Mouse (Mus musculus): Measurements from ENCODE around the gene Olfr628. TPM values are rescaled to one million over a fixed set of nuclear protein-coding genes. Genes with fewer than 3 reads are reported as not detected.
"Not testable (repeated sequence)": the region's sequence is repeated elsewhere in the genome, so short reads cannot be mapped to it uniquely, and the experiment has no call there.

Olfr628 gene
- total and polyA plus RNA-seq, 3 experiments, result not detected

DNA sequence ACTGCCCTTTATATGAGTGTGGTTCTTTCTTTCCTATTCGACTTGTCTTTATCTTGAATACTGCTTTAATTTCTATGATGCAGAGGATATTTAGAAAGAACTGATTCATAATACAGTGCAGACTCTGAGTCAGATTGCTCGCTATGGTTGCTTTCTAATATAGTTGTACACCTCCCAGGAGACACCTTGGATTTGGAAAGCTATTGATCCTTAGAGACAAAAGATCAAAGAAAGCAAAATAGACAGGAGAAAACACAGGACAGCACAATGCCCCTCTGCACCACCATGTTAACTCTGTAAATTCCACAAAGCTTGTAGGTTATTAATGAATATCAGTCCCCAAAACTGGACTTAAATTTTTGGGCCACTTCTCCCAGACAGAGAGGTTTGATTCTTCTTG lies 14.7 kb downstream of the Olfr628 start, which contains the start of gene Olfr629:
Olfr629 (minus strand) TSS at position 101 of the 400 bp plus-strand sequence.
- Histone ChIP-seq H3K9me3 (replicated peaks; ENCODE audit: low read length) (no peaks in the 10 kb centered on the region), H3K79me2 (replicated peaks; ENCODE audit: control insufficient read depth, extremely low read depth, insufficient read depth, poor library complexity, severe bottlenecking) (no peaks in the 10 kb centered on the region), H3K36me3 (replicated peaks in 1 of 2; ENCODE audit: control insufficient read depth in 1 of 2, insufficient read depth in 1 of 2, low read length in 1 of 2) (no peaks in the 10 kb centered on the region), H3K27ac (ENCODE audit: insufficient read depth, low read depth) (no peak within 1 kb of the TSS), H3K4me3 (replicated peaks in 1 of 3; ENCODE audit: low read depth in 2 of 3, low read length in 2 of 3, poor library complexity in 1 of 3) (no peak within 1 kb of the TSS), H3K27me3 (replicated peaks) (no peaks in the 10 kb centered on the region), H3K4me2 (ENCODE audit: insufficient read depth, low read depth, poor library complexity, severe bottlenecking) (no peak within 1 kb of the TSS), H3K4me1 (ENCODE audit: control insufficient read depth in 1 of 2, insufficient read depth in 2 of 2) (no peaks in the 10 kb centered on the region), H3K9ac (ENCODE audit: insufficient read depth, low read depth) (no peak within 1 kb of the TSS)
- DNase-seq (ENCODE audit: extremely low read depth), result no peak
- in situ Hi-C loops (cut with MboI; ENCODE audit: low pct_ligation_motif_present, low pct_unique_long_range_greater_than_20kb, low sequenced_read_pairs), result no loop called here
- dilution Hi-C loops (cut with MboI; ENCODE audit: extremely low pct_ligation_motif_present, extremely low pct_unique_long_range_greater_than_20kb, low sequenced_read_pairs), result no loop called here
- TF ChIP-seq POLR2AphosphoS2 (IDR thresholded peaks at IDR 0.05; ENCODE audit: low read depth, low read length) (no peak), TBP (conservative IDR thresholded peaks at IDR 0.05; ENCODE audit: low read depth, low read length) (no peak), MYC (IDR thresholded peaks at IDR 0.05; ENCODE audit: low read depth, low read length) (no peak)

DNA sequence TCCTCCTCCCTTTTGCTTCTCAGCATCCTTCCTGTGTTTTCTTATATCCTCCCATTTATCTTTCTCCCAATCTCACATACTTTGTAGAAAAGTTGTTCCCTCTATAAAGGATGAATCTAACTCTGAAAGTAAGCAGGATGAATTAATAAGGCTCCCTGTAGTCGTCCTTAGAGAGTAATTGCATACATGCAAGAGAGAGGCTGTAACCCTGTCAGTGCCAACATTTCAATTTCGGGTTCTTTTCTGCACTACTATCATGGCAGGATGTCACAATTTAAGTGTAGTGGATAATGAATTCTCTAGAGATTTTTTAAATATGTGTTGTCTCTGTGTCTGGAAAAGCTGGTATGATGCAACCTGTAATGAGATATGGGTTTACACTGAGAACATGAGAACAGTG lies 27.1 kb downstream of the Olfr628 start, which contains the start of gene Olfr630:
Olfr630 (minus strand) TSS at position 101 of the 400 bp plus-strand sequence.
- Histone ChIP-seq H3K9ac (ENCODE audit: insufficient read depth, low read depth) (no peak within 1 kb of the TSS), H3K36me3 (replicated peaks in 1 of 2; ENCODE audit: control insufficient read depth in 1 of 2, insufficient read depth in 1 of 2, low read length in 1 of 2) (no peaks in the 10 kb centered on the region), H3K9me3 (replicated peaks; ENCODE audit: low read length) (no peaks in the 10 kb centered on the region), H3K27me3 (replicated peaks) (no peaks in the 10 kb centered on the region), H3K4me2 (ENCODE audit: insufficient read depth, low read depth, poor library complexity, severe bottlenecking) (no peak within 1 kb of the TSS), H3K4me1 (ENCODE audit: control insufficient read depth in 1 of 2, insufficient read depth in 2 of 2) (no peaks in the 10 kb centered on the region), H3K4me3 (replicated peaks in 1 of 3; ENCODE audit: low read depth in 2 of 3, low read length in 2 of 3, poor library complexity in 1 of 3) (no peak within 1 kb of the TSS), H3K79me2 (replicated peaks; ENCODE audit: control insufficient read depth, extremely low read depth, insufficient read depth, poor library complexity, severe bottlenecking) (no peaks in the 10 kb centered on the region), H3K27ac (ENCODE audit: insufficient read depth, low read depth) (no peak within 1 kb of the TSS)
- no peak for TF ChIP-seq ETS1 (conservative IDR thresholded peaks at IDR 0.05; ENCODE audit: low read depth, low read length)
- dilution Hi-C loops (cut with MboI; ENCODE audit: extremely low pct_ligation_motif_present, extremely low pct_unique_long_range_greater_than_20kb, low sequenced_read_pairs), result no loop called here
- DNase-seq (ENCODE audit: extremely low read depth), result no peak
- in situ Hi-C loops (cut with MboI; ENCODE audit: low pct_ligation_motif_present, low pct_unique_long_range_greater_than_20kb, low sequenced_read_pairs), result no loop called here

DNA sequence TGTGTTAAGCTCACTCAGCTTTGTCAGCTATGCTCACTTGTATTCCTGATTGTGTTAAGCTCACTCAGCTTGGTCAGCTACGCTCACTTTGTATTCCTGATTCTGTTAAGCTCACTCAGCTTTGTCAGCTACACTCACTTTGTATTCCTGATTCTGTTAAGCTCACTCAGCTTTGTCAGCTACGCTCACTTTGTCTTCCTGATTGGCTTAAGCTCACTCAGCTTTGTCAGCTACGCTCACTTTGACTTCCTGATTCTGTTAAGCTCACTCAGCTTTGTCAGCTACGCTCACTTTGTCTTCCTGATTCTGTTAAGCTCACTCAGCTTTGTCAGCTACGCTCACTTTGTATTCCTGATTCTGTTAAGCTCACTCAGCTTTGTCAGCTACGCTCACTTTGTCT lies 32.0 kb downstream of the Olfr628 start:
- H3K9me3 ChIP-seq (replicated peaks; ENCODE audit: low read length); H3K4me2 ChIP-seq (ENCODE audit: insufficient read depth, low read depth, poor library complexity, severe bottlenecking); H3K36me3 ChIP-seq (replicated peaks in 1 of 2; ENCODE audit: control insufficient read depth in 1 of 2, insufficient read depth in 1 of 2, low read length in 1 of 2); H3K4me3 ChIP-seq (replicated peaks in 1 of 3; ENCODE audit: low read depth in 2 of 3, low read length in 2 of 3, poor library complexity in 1 of 3); in situ Hi-C loops (cut with MboI; ENCODE audit: low pct_ligation_motif_present, low pct_unique_long_range_greater_than_20kb, low sequenced_read_pairs); DNase-seq (ENCODE audit: extremely low read depth); H3K27me3 ChIP-seq (replicated peaks); dilution Hi-C loops (cut with MboI; ENCODE audit: extremely low pct_ligation_motif_present, extremely low pct_unique_long_range_greater_than_20kb, low sequenced_read_pairs); H3K4me1 ChIP-seq (ENCODE audit: control insufficient read depth in 1 of 2, insufficient read depth in 2 of 2); H3K9ac ChIP-seq (ENCODE audit: insufficient read depth, low read depth); H3K79me2 ChIP-seq (replicated peaks; ENCODE audit: control insufficient read depth, extremely low read depth, insufficient read depth, poor library complexity, severe bottlenecking); H3K27ac ChIP-seq (ENCODE audit: insufficient read depth, low read depth): not testable (repeated sequence)

DNA sequence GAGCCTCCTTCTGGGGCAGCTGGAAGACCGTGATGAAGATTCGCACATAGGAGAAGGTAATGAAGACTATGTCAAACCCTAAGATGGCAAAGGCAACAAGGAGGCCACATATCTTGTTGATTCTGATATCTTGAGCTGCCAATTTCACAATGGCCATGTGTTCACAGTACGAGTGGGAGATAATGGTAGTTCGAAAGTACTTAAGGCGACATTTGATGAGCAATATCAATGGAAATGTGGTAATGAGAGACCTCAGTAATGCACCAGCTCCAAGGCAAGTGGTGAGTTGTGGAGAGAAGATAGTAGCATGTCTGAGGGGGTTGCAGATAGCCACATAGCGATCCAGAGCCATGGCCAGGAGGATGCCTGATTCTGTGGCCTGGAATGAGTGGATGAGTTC lies 37.5 kb downstream of the Olfr628 start:
- H3K9ac ChIP-seq (ENCODE audit: insufficient read depth, low read depth); H3K79me2 ChIP-seq (replicated peaks; ENCODE audit: control insufficient read depth, extremely low read depth, insufficient read depth, poor library complexity, severe bottlenecking); H3K4me2 ChIP-seq (ENCODE audit: insufficient read depth, low read depth, poor library complexity, severe bottlenecking); H3K27ac ChIP-seq (ENCODE audit: insufficient read depth, low read depth); H3K4me1 ChIP-seq (ENCODE audit: control insufficient read depth in 1 of 2, insufficient read depth in 2 of 2); dilution Hi-C loops (cut with MboI; ENCODE audit: extremely low pct_ligation_motif_present, extremely low pct_unique_long_range_greater_than_20kb, low sequenced_read_pairs); H3K4me3 ChIP-seq (replicated peaks in 1 of 3; ENCODE audit: low read depth in 2 of 3, low read length in 2 of 3, poor library complexity in 1 of 3); H3K36me3 ChIP-seq (replicated peaks in 1 of 2; ENCODE audit: control insufficient read depth in 1 of 2, insufficient read depth in 1 of 2, low read length in 1 of 2); H3K27me3 ChIP-seq (replicated peaks); in situ Hi-C loops (cut with MboI; ENCODE audit: low pct_ligation_motif_present, low pct_unique_long_range_greater_than_20kb, low sequenced_read_pairs); DNase-seq (ENCODE audit: extremely low read depth); H3K9me3 ChIP-seq (replicated peaks; ENCODE audit: low read length): not testable (repeated sequence)

Data from CH12.LX (cell line).